Mouse (Mus musculus) lung, embryonic 16.5 days (tissue): Measurements from ENCODE around the gene Fndc3b. TPM values are rescaled to one million over a fixed set of nuclear protein-coding genes. Genes with fewer than 3 reads are reported as not detected.

Experiments used
- ATAC-seq: fragments of 200-750 bp; cut with Nextera tagmentation; 2 replicates; pipeline ENCODE4 v1.8.0; 2017; ENCODE audit warnings: low read depth, mild to moderate bottlenecking, moderate library complexity
- H3K27ac ChIP-seq: fragments of 300-500 bp; sonication (generic); 2 replicates; pipeline ENCODE4 v1.5.1; 2014; ENCODE audit warnings: mild to moderate bottlenecking, control low read depth, low read length
- H3K27me3 ChIP-seq: fragments of 300-500 bp; sonication (generic); 2 replicates; pipeline ENCODE4 v1.6.1; 2014; ENCODE audit warnings: low read depth, low read length, mixed read lengths; ENCODE audit not compliant: control insufficient read depth, insufficient read depth
- H3K36me3 ChIP-seq: fragments of 300-500 bp; sonication (generic); 2 replicates; pipeline ENCODE4 v1.6.1; 2014; ENCODE audit warnings: low read length; ENCODE audit not compliant: control insufficient read depth, insufficient read depth
- H3K4me1 ChIP-seq: fragments of 300-500 bp; sonication (generic); replicated peaks from 2 replicates; pipeline ENCODE4 v1.6.1; 2014; ENCODE audit warnings: low read length, mixed read lengths; ENCODE audit not compliant: control insufficient read depth, insufficient read depth
- H3K4me2 ChIP-seq: fragments of 300-500 bp; sonication (generic); 2 replicates; pipeline ENCODE4 v1.6.1; 2014; ENCODE audit warnings: low read depth, low read length, control low read depth
- H3K4me3 ChIP-seq: fragments of 300-500 bp; sonication (generic); 2 replicates; pipeline ENCODE4 v1.5.1; 2014; ENCODE audit warnings: mild to moderate bottlenecking, low read length, control low read depth
- H3K9ac ChIP-seq: fragments of 300-500 bp; sonication (generic); 2 replicates; pipeline ENCODE4 v1.6.1; 2014; ENCODE audit warnings: low read length, control low read depth
- H3K9me3 ChIP-seq: fragments of 300-500 bp; sonication (generic); 2 replicates; pipeline ENCODE4 v1.6.1; 2016; ENCODE audit warnings: low read length; ENCODE audit not compliant: control insufficient read depth
- WGBS: fragments of 180-500 bp; shearing (Covaris S2); extraction: QIAGEN DNeasy Blood & Tissue Kit; methylation state at CpG from one replicate; pipeline ENCODE4 v1.1.7; 2014; 5-methylcytosine and 5-hydroxymethylcytosine counted together
- polyA plus RNA-seq: library from polyadenylated mRNA; unstranded; fragments of >200 nt; fragmentation: Nextera tagmentation; extraction: Ambion mirVana; gene quantifications from 2 replicates; pipeline ENCODE4 v1.2.1, GENCODE M21; 2015

Fndc3b gene
- polyA plus RNA-seq, 1 experiment from 2014 or later = 36.3 TPM

DNA sequence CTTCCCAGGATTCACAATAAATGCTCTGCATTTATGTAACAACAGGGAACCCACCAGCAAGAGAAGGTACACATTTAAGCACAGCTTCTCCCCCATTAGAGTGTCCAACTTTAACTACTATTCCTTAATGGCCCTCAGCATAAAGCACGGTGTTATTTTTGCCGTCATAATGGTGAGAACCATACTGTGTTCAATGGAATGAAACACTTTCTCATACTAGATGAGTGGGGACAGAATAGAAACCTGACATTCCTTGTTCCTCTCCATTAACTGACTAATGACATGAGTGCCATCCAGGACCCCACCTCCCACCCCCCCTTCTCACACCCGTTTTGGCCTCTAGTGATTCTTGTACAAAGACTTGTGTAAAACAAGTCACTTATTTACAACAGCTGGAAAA is 156.8 kb downstream of the Fndc3b start:
- Histone ChIP-seq H3K4me3 (no peak overlapping the region), H3K9me3 (no peaks in the 10 kb centered on the region), H3K4me2 (no peak overlapping the region), H3K9ac (no peak overlapping the region), H3K36me3 (peaks cover 11% of the 10 kb centered on the region), H3K27ac (no peak overlapping the region), H3K27me3 (no peaks in the 10 kb centered on the region), H3K4me1 (no peaks in the 10 kb centered on the region)
- 86% methylated on average over 3 of the region's 3 CpGs for WGBS
- no peak for ATAC-seq

DNA sequence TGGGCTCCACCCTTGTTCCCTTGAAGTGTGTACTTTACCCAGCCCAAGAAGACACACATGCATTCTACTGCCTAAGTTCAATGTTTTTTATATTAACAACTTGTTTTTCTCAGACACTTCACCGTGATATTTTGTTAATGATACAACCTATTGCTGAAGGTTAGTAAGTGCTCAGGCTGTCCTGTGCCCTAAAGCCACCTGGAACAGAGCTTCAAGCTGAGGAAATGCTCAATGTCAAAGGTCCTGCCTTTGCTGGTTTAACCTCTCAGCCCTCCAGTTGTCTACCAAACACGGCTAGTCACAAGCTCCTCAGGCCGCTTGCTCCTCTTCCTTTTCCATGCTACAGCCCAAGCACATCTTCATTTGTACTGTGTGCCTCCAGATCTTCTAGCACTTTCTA is 157.3 kb downstream of the Fndc3b start:
- no peaks in the 10 kb centered on the region for H3K9me3 ChIP-seq
- H3K4me3 ChIP-seq = no peak overlapping the region
- ATAC-seq = no peak
- no peak overlapping the region for H3K27ac ChIP-seq
- no peaks in the 10 kb centered on the region for H3K27me3 ChIP-seq
- no peak overlapping the region for H3K4me2 ChIP-seq
- no peak overlapping the region for H3K9ac ChIP-seq
- H3K4me1 ChIP-seq = no peaks in the 10 kb centered on the region
- WGBS = 83% methylated on average over 3 of the region's 3 CpGs
- peaks cover 11% of the 10 kb centered on the region for H3K36me3 ChIP-seq

DNA sequence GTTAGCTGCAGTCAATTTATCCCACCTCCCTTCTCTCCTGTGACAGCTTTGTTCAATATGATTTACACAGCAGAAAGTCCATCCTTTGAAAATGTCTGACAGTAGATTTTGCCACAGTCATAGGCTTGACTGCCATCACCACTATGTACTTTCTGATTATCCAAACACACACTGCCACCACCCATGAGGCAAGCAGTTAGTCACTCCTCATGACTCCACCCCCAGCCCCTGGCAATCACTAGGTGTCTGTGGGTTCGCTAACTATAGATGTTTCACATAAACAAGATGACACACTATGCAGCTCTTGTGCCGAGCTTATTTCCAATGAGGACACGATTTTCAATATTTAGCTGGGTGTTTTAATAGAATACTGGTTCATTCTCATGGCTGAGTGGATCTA is 160.1 kb downstream of the Fndc3b start:
- no peaks in the 10 kb centered on the region for H3K4me1 ChIP-seq
- H3K27me3 ChIP-seq = no peaks in the 10 kb centered on the region
- no peak overlapping the region for H3K4me2 ChIP-seq
- H3K4me3 ChIP-seq = no peak overlapping the region
- H3K27ac ChIP-seq = no peak overlapping the region
- H3K36me3 ChIP-seq = peaks cover 10% of the 10 kb centered on the region
- ATAC-seq = no peak
- no peak overlapping the region for H3K9ac ChIP-seq
- WGBS = 86% methylated on average over 3 of the region's 3 CpGs
- H3K9me3 ChIP-seq = no peaks in the 10 kb centered on the region

DNA sequence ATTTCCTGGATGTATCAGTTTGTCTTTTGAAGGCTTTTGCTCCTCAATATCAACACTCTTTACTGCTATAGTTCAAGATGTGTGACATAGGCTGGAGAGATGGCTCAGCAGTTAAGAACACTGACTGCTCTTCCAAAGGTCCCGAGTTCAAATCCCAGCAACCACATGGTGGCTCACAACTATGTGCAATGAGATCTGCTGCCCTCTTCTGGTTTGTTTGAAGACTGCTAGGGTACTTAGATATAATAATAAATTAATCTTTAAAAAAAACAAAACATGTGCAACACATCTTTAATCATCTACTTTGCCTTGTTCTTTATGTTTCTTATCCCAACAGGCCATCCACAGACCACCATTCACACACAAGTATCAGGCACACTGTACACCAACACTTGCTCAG is 160.7 kb downstream of the Fndc3b start:
- Histone ChIP-seq H3K9me3 (no peaks in the 10 kb centered on the region), H3K36me3 (peaks cover 4% of the 10 kb centered on the region), H3K27me3 (no peaks in the 10 kb centered on the region), H3K4me2 (no peak overlapping the region), H3K4me3 (no peak overlapping the region), H3K4me1 (no peaks in the 10 kb centered on the region), H3K9ac (no peak overlapping the region), H3K27ac (no peak overlapping the region)
- ATAC-seq = no peak
- WGBS = 86% methylated on average over 1 of the region's 1 CpGs

- 79% methylated on average over 3 of the region's 3 CpGs for WGBS
- no peak for ATAC-seq
- Histone ChIP-seq H3K4me1 (no peaks in the 10 kb centered on the region), H3K4me2 (no peak overlapping the region), H3K9ac (no peak overlapping the region), H3K27me3 (no peaks in the 10 kb centered on the region), H3K27ac (no peak overlapping the region), H3K36me3 (peaks cover 7% of the 10 kb centered on the region), H3K4me3 (no peak overlapping the region), H3K9me3 (no peaks in the 10 kb centered on the region)
Observed at GRCm38 (mm10) chr3:27545651-27546050, 165.5 kb downstream of the Fndc3b start.

- Histone ChIP-seq H3K9ac (no peak overlapping the region), H3K9me3 (no peaks in the 10 kb centered on the region), H3K4me1 (no peaks in the 10 kb centered on the region), H3K4me2 (no peak overlapping the region), H3K36me3 (peaks cover 7% of the 10 kb centered on the region), H3K27me3 (no peaks in the 10 kb centered on the region), H3K27ac (no peak overlapping the region), H3K4me3 (no peak overlapping the region)
- 88% methylated on average over 11 of the region's 11 CpGs for WGBS
- no peak for ATAC-seq
Observed at GRCm38 (mm10) chr3:27544061-27544460, 167.0 kb downstream of the Fndc3b start.

GRCm38 (mm10) chr3:27541841-27542240 is 169.3 kb downstream of the Fndc3b start:
- no peak overlapping the region for H3K4me2 ChIP-seq
- no peaks in the 10 kb centered on the region for H3K27me3 ChIP-seq
- H3K9me3 ChIP-seq = no peaks in the 10 kb centered on the region
- no peaks in the 10 kb centered on the region for H3K4me1 ChIP-seq
- peaks cover 15% of the 10 kb centered on the region for H3K36me3 ChIP-seq
- H3K27ac ChIP-seq = no peak overlapping the region
- ATAC-seq = no peak
- 96% methylated on average over 12 of the region's 12 CpGs for WGBS
- no peak overlapping the region for H3K9ac ChIP-seq
- H3K4me3 ChIP-seq = no peak overlapping the region

- no peaks in the 10 kb centered on the region for H3K9me3 ChIP-seq
- 85% methylated on average over 3 of the region's 3 CpGs for WGBS
- peaks cover 19% of the 10 kb centered on the region for H3K36me3 ChIP-seq
- no peak overlapping the region for H3K4me3 ChIP-seq
- H3K4me1 ChIP-seq = no peaks in the 10 kb centered on the region
- no peak overlapping the region for H3K27ac ChIP-seq
- H3K27me3 ChIP-seq = no peaks in the 10 kb centered on the region
- ATAC-seq = no peak
- no peak overlapping the region for H3K9ac ChIP-seq
- no peak overlapping the region for H3K4me2 ChIP-seq
Observed at GRCm38 (mm10) chr3:27541181-27541580, 169.9 kb downstream of the Fndc3b start.

DNA sequence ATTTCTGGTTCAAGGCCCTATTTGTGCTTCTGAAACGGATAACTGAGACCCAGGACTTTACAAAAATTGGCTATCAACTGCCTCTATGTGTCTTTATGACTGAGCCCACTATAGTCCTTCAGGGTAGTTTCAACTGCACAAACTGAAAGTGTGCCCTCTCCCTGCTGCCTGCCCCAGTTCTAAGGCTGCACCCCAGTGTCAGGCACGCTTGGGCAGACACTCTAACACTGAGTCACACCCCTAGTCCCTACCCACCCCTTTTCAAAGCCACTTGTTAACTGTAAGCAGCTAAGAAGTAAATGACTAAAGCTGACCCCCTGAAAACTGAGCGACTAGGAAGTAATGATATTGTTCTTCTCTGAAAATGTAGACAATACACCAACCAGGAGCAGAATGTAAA is 176.9 kb downstream of the Fndc3b start:
- peaks cover 16% of the 10 kb centered on the region for H3K36me3 ChIP-seq

GRCm38 (mm10) chr3:27533721-27534120 is 177.4 kb downstream of the Fndc3b start:
- no peak overlapping the region for H3K9ac ChIP-seq
- 81% methylated on average over 4 of the region's 4 CpGs for WGBS
- no peaks in the 10 kb centered on the region for H3K27me3 ChIP-seq
- H3K27ac ChIP-seq = no peak overlapping the region
- no peak for ATAC-seq
- H3K4me2 ChIP-seq = no peak overlapping the region
- H3K36me3 ChIP-seq = peaks cover 16% of the 10 kb centered on the region
- H3K4me3 ChIP-seq = no peak overlapping the region
- H3K9me3 ChIP-seq = no peaks in the 10 kb centered on the region
- H3K4me1 ChIP-seq = no peaks in the 10 kb centered on the region

More for the DNA sequence above, 176.9 kb downstream of the Fndc3b start:
- no peaks in the 10 kb centered on the region for H3K9me3 ChIP-seq
- H3K27me3 ChIP-seq = no peaks in the 10 kb centered on the region
- H3K4me2 ChIP-seq = no peak overlapping the region
- ATAC-seq = no peak
- no peak overlapping the region for H3K27ac ChIP-seq
- H3K4me3 ChIP-seq = no peak overlapping the region
- H3K9ac ChIP-seq = no peak overlapping the region
- WGBS = 76% methylated on average over 3 of the region's 3 CpGs
- H3K4me1 ChIP-seq = no peaks in the 10 kb centered on the region
